Mouse (Mus musculus): ENCODE measurements at regions not wholly inside any gene's neighbourhood (a gene's known extent, or its start where the extent isn't known, plus 50 kb on each side); places are given as distances from the start of the nearest gene placed in this dataset.
A peak's percentile ranks its signal among the peaks of the same experiment; 100 is the strongest.

DNA sequence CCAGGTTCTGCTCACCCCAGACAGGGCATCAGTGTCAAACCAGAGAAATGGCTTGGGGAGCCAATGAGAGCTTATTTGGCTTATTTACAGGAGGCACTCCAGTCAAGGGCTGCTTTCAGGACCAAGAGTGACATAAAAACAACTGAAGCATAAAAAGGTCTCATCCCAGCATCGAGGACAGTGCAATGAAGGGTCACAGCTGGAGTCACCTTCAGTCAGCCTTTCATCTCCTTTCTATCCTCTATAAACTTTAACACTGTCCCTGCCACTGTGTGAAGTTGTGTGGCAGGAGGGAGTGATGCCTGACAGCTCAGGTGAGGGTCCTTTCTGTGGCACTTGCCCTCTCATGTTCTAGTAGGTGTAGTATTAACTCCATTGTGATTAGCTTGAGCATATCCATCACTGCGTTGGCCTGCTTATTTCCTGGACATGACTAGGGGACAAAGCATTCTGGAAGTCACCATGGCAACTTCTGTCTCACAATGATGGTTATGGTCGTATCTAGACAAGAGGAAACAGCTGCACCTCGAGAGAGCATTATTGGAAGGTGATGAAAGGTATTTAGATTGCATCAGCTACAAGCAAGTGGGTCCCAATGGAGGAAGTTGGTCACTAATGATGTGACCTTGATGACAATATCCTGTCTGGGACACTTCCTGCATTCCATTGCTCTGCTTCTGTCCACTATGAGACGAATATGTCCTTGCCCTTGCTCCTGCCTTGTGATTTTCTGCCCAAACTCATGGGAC lies 87.8 kb upstream of the Enpp6 start:
- DNase-seq (ENCODE audit: low read depth), result no peak

DNA sequence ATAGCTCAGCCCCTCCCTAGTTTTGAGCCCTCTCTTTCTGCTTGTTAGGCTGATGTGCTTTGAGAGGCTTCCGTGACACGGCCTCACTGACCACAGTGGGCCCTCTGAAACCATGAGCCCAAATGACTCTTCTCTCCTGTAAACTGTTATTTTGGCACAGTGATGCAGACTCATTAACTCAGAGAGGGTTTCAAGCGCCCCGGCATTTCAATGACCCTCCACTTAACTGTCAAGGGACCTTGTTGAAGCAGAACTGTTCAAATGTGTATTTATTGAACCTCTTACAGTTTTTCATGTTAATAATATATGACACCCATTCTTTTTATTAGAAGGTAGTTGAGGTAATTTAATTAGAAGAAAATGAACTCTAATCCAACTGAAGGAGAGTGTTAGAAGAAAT lies 85.9 kb upstream of the Enpp6 start:
- DNase-seq (ENCODE audit: low read depth), result no peak

DNA sequence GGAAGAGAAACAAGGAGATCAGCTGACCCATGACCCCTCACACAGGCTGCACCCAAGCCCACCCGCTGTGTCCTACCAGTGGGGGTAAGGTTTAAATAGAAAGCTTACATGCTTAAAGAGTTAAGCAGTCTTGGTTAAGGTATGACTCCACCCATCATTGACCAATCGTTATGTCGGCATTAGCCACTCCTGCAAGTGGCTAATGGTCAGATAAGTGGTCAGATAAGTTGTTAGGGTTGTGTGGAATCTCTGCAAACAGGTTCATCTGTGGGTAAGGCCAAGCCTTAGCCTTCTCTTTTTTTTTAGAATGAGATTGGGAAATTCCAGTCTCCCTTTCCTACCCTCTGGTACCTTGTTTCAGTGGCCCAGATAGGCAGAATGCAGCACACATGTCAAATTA lies 82.0 kb upstream of the Enpp6 start:
- DNase-seq (ENCODE audit: low read depth), result no peak

DNA sequence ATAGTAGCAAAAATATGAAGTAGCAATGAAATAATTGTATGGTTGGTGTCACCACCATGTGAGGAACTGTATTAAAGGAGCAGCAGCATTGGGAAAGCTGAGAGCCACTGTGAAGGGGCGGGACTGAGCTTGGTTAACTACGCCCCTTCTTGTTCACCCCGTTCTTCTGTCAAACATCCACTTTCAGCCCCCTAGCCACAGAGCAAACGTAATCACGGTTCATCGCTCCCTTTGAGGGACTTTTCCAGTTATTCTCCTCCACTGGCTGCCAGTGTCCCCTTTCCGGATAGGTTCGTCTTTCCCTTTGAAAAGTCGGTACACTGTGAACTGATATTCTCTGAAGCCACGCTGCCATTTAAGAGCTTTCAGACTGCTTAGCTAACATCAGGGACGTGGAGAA lies 79.3 kb upstream of the Enpp6 start:
- DNase-seq (ENCODE audit: low read depth), result no peak

DNA sequence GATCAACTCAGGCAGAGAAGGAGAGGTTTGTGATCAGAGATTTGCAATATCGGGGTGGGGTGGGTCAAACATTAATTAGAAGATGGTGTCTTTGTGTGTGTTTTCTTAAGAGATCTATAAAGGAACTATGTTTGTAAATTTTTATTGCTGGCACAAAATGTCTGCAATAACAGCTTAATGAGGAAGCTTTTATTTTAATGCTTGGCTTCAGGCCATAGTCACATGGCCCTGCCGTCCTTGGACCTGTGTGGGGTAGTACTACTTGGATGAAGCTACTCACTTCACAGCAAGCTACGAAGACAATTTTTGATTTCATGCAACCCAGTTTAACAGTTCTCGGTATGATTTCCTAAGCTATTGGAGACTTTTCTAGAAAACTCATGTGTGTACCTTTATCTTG lies 78.5 kb upstream of the Enpp6 start:
- DNase-seq (ENCODE audit: low read depth), result no peak

DNA sequence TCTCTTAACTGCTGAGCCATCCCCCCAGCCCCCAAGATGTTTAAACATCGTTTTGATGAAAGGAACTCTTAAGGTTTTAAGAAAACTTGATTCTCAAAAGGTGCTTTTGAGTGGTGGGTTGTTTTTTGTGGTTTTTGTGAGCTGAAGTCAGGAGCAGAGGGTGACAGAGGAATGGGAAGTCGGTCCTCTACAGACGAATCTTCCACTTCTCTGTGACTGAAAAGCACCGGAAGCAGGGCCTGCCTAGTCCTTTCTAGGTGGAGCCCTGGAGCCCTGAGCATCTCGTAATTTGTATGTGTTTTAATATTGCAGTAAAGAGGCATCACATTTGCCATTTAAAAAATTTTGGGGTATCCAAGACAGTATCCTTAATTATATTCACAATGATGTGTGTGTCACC lies 72.7 kb upstream of the Enpp6 start:
- DNase-seq (ENCODE audit: low read depth), result no peak

DNA sequence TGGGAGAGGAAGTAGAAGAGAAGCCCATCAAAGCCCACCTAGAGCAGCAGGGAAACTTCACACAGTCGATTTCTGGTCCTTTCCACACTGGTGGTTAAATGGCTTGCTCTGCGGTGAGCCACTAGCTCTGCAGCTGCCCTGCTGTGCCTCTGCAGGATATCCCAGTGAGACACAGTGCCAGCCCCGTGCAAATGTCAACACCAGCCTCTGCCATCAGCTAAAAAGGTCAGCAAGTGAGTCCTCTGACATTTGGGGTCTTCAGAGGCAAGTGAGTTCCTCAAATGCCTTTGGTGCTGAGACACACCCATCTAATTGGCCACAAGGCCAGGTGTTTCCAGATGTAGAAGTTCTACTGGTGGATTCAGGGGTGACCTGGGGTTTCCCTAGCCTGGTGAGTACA lies 66.6 kb upstream of the Enpp6 start:
- DNase-seq (ENCODE audit: low read depth), result no peak

DNA sequence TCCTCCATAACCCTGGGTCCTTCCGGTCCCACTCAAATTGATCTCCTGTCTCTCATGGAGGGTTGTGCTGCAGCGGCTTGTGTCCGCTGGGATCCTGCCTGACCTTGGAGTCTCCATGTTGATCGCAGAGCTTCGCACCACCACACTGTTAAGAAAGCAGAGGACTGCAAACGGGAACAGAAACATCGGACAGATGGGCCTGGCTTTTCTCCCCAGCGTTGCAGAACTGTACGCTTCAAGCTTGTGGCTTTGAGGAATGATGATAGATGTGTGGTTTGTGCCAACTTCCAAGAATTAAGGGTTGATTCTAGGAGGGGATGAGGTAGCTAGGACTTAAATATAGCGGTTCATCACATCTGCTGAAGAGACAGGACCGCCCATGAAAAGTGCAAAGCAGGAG lies 65.6 kb upstream of the Enpp6 start:
- DNase-seq (ENCODE audit: low read depth), result no peak

DNA sequence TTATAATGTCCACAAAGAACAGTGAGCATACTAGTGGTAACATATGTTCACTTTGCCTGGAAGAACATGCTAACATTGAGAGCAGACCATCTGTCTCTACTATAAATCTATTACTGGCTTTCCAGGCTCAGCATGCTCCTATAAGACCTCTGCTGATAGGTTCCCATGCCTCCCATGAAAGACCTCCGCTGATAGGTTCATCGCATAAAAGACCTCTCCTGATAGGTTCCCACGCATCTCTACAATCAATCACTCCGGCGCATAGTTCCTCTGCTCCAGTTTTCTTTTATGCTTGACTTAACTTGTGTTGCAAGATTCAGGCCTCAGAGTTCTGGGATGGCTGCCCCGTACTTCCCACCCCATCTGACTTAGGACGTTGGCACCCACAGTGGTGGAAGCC lies 65.1 kb upstream of the Enpp6 start:
- DNase-seq (ENCODE audit: low read depth), result no peak

DNA sequence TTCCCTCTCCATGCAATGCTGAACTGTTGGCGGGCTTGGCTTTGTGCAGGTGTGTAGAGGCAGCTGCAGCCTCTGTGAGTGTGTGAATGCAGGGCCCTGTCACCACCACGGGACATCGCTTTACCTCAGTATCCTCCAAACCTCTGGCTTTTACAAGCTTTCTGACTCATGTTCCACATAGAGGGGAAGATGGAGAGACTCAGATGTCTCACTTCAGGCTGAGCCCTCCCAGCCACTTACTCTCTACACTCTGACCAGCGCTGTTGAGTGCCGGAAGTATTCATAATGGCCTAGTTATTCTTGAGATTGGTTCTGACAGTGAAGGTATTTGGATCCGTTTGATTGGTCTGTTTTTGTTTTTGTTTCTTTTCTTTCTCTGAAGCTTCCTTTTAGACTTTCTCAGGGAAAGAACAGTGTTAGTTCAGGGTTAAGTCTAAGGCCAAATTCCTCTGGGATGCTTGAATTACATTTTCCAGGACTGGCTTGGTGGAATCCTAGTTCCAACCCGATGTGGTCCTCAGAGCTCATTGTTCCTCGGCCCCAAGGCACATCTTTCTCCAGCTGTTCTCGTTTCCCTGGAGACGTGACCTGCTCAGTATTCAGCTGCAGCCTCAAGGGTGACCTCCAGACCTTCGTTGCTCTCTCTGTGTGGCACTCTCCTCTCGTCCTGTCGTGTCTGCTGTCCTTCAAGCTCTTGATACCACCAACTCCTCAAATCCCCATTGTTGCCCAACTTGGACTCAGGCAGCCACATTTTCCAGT lies 61.7 kb upstream of the Enpp6 start:
- DNase-seq (ENCODE audit: low read depth), result no peak

DNA sequence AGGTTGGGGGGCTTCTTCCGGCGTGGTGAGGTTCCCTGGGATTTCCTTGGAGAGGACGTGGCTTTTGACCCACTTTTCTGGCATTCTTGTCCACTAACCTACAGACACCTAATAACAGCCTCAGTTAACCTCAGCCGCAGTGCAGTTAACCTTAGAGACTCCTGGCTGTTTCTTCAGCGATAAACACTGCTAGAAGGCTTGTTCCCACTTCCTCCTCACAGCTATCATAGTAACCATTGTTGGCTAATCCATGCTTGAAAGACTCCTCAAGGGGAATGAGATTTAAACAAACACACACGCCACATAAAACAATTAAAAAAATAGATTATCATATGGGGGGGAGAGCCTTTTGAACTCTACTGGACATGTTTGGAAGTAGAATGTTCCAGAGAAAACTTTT lies 58.0 kb upstream of the Enpp6 start:
- no peak for DNase-seq (ENCODE audit: low read depth)

DNA sequence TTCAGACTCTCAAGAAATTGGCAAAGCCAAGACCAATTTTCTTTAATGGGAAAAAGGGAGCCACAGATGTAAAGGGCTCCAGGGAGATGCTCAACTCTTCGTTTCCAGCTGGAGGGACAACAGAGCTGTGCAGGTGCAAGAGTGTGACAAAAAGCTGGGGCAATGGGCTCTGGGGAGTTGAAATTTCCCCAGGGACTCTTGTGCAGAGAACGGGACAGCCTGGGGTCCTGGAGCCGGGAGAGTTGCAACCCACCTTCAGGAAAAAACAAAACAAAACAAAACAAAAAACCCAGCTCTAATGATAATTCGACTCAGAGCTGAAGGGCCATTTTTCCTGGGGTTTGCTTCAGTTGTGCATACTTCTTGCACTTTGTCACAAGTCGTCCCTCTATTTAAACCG lies 57.0 kb upstream of the Enpp6 start:
- no peak for DNase-seq (ENCODE audit: low read depth)

DNA sequence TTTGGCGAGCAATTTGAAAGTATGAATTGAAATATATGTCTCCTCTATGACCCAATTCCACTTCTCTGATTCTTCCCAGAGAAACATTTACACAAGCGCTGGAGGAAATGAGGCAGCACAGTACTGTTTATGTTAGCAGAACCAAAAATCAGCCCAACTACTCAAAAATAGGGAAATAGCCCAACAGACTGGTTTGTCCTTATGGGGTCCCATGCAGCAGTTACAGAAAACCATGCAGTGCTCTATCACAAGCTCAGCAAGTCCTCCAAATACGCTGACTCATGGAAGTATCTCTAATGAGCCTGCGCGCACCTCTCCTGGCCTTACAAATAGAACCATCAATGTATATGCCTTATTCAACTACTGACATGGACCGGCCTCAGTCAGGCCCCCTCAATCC lies 55.4 kb upstream of the Enpp6 start:
- no peak for DNase-seq (ENCODE audit: low read depth)

DNA sequence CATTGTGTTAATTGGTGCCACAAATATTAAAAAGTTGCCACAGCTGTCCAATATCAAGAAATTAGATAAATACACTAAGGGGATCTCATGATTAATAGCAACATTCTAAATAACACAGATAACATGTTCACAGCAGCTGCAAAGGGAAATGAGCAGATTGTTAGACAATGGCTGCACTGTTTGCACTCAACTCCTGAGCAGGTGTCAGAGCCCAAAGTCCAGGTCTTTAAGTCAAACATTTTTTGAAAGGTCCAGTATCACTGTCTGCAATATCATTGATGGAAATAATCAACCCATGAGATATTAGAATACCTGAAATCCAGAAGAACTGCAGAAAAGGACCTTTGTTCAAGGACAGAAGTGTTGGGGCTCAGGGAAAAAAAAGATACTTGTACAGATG lies 53.4 kb upstream of the Enpp6 start:
- DNase-seq (ENCODE audit: low read depth), result no peak

DNA sequence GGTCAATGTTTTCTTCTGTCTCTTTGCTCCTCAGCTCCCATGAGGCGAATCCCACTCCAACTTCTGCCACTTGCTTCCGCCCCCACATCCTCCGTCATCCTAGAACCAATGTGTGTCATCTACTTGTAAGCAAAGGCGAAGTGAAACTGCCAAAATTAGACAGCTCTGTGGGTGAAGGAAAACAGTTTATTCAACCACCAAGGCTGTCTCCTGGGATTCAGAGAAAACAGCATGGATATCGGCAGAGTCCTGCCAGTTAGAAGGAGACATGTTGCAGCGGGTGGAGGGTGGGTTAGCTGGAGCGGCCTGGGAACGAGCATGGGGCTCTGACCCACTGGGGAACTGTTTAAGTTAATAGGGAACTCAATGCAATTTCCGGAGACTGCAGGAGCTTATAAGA lies 52.4 kb upstream of the Enpp6 start:
- no peak for DNase-seq (ENCODE audit: low read depth)

DNA sequence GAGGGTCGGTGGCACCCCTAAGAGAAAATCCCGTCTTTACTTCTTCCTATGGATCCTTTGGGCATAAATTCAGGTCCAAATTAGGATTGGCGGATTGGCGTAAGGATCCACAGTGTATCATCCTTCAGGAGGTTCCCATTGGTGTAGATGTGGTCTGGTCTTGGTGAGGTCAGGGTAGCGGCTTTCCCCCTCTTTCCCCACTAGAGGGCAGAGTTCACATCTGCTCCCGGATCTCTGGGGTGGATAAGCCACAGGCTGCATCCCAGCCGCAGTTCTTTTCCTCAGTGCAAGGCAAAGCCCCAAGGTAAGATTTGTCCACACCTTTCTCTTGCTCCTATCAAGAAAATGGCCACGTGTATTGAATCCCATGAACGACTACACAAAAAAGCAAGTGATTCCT lies 51.8 kb upstream of the Enpp6 start:
- peak; percentile 34 for DNase-seq (ENCODE audit: low read depth)

DNA sequence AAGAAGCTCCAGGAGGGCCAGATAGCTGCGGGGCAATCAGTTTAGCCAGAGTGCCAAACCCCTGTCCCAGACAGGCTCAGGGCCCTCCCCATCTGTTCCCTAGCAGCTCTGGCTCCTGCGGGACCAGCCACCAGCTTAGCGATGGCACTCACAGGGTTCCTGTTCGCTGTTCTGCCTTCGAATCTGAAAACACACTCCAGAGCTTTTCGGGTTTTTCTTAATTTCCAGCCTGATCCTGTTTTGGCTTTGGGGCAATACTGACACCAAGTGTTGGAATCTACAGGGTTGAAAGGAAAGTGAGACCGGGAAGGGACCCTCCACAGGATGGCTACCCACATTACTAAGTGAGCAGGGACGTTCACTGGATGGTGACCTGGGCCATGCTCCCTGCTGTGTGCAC lies 50.6 kb upstream of the Enpp6 start:
- DNase-seq (ENCODE audit: low read depth), result no peak

Measured in c-Kit-positive CD71-positive TER-119-negative erythroid progenitor cells, embryonic 14.5 days (primary cell).